Comparison of ENCODE assay signal across 15 mouse cellular contexts in the genomic region with DNA sequence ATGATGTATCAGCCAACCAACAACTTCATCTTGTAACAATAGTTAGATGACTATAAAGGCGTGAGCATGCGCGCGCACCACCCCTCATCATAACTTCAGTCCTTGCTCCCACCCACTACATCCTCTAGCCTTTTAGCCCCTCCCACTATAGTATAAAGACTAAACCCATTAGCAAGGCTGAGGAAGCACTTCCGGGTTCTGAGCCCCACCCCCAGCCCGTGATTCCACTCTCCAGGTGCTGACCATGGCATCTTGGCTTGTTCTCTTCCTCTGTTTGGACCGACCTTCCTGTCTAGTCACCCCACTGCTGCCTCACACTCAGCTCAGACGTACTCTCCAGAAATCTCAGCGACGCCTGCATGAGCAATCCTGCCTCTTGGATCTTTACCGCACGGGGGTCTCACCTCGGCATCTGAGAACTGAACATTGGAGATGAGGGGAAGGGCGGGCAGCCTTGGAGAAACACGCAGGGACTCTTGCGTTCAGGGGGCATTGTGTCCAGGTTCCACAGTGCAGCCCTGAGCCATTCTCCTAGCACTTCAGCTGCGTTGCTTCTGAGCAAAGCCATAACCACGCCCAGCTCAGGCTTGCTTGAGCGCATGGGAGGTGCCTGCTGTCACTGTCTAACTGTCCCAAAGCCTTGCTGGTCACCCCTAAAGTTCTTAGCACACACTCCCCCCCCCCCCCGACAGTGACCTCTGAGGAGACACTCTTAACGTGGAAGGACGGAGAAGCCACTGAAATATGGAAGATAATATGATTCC.
DNase-seq lines count a peak whose midpoint lies in the region; ATAC-seq and TF ChIP-seq lines count a peak whose summit lies in the region.
"Had no signal": no experiment of that assay in that cellular context is flagged by ENCODE, and none has a peak within 500 bp of the region (broad histone marks: within the 10 kb centered on the region; RNA-seq: fewer than 3 reads in every experiment).

No protein-coding gene starts in this region.

- no peaks in the 10 kb centered on the region for H3K36me3 ChIP-seq in heart, adult 2 months (ENCODE audit: control insufficient read depth, insufficient read depth, low read length)
- H3K36me3 ChIP-seq in kidney, postnatal 0 days (ENCODE audit: insufficient read depth, low read length), result no peaks in the 10 kb centered on the region
- no peaks in the 10 kb centered on the region for H3K36me3 ChIP-seq in ES-Bruce4 (ENCODE audit: control insufficient read depth, insufficient read depth, low read length, poor library complexity, severe bottlenecking)
- H3K36me3 ChIP-seq in limb, embryonic 13.5 days, result no peaks in the 10 kb centered on the region
- H3K36me3 ChIP-seq: limb, embryonic 12.5 days had no signal

- peak; percentile 77 for DNase-seq in heart, adult 11 months
- no peak for DNase-seq in heart, adult 2 months
- no peak for DNase-seq in kidney, postnatal 0 days (ENCODE audit: low spot score)
- DNase-seq in kidney, adult 11 months, result no peak
- DNase-seq in gastrocnemius, postnatal 10 days, result no peak
- DNase-seq: adrenal gland, adult 8-10 months; layer of hippocampus, adult 9-11 months; right cerebral cortex, postnatal 25 days; thymus, adult 18-20 months had no signal

- H3K4me3 ChIP-seq in heart, adult 2 months, result no peak overlapping the region
- H3K4me3 ChIP-seq in kidney, postnatal 0 days (replicated peaks; ENCODE audit: low read depth, low read length), result no peak overlapping the region
- H3K4me3 ChIP-seq in ES-Bruce4 (ENCODE audit: low read depth, low read length), result peak overlapping the region; percentile 11; the same call in 1 of the 2 replicates
- H3K4me3 ChIP-seq in limb, embryonic 13.5 days, result no peak overlapping the region
- H3K4me3 ChIP-seq: limb, embryonic 12.5 days had no signal

- H3K9me3 ChIP-seq in kidney, postnatal 0 days (replicated peaks; ENCODE audit: low read length), result no peaks in the 10 kb centered on the region
- no peaks in the 10 kb centered on the region for H3K9me3 ChIP-seq in ES-Bruce4 (replicated peaks; ENCODE audit: control insufficient read depth, insufficient read depth, low read length, poor library complexity, severe bottlenecking)
- no peaks in the 10 kb centered on the region for H3K9me3 ChIP-seq in limb, embryonic 13.5 days
- H3K9me3 ChIP-seq: limb, embryonic 12.5 days had no signal

- peak overlapping the region; percentile 10; the same call in 1 of the 2 replicates for H3K4me2 ChIP-seq in kidney, postnatal 0 days (ENCODE audit: low read length)
- H3K4me2 ChIP-seq in limb, embryonic 13.5 days (replicated peaks), result peak overlapping the region; percentile 27; the same call in 1 of the 2 replicates
- H3K4me2 ChIP-seq: limb, embryonic 12.5 days; midbrain, embryonic 11.5 days had no signal

- no peak overlapping the region for H3K9ac ChIP-seq in heart, adult 2 months (ENCODE audit: low read depth, low read length)
- no peak overlapping the region for H3K9ac ChIP-seq in kidney, postnatal 0 days (ENCODE audit: low read depth, low read length)
- no peak overlapping the region for H3K9ac ChIP-seq in ES-Bruce4 (ENCODE audit: low read depth, poor library complexity, severe bottlenecking)
- no peak overlapping the region for H3K9ac ChIP-seq in limb, embryonic 13.5 days
- H3K9ac ChIP-seq: limb, embryonic 12.5 days had no signal

- H3K27ac ChIP-seq in heart, adult 2 months, result no peak overlapping the region
- no peak overlapping the region for H3K27ac ChIP-seq in kidney, postnatal 0 days
- H3K27ac ChIP-seq in ES-Bruce4 (ENCODE audit: insufficient read depth, low read length), result no peak overlapping the region
- H3K27ac ChIP-seq in limb, embryonic 13.5 days, result no peak overlapping the region
- H3K27ac ChIP-seq: limb, embryonic 12.5 days had no signal

- TF ChIP-seq EP300 in heart, adult 2 months (IDR thresholded peaks at IDR 0.05; ENCODE audit: insufficient read depth, low read depth, low read length), result no peak
- no peak for TF ChIP-seq EP300 in ES-Bruce4 (IDR thresholded peaks at IDR 0.05; ENCODE audit: insufficient read depth, low read depth, low read length)

- intact Hi-C loops in heart, adult 2 months (cut with DNase I), result no loop called here

- ATAC-seq in kidney, postnatal 0 days (replicated peaks; ENCODE audit: low FRiP score, low read depth), result no peak
- no peak for ATAC-seq in limb, embryonic 13.5 days (ENCODE audit: low FRiP score, low read depth)
- ATAC-seq in megakaryocyte-erythroid progenitor cell, adult 5-6 weeks (replicated peaks; ENCODE audit: low FRiP score, low TSS enrichment, poor library complexity, severe bottlenecking), result no peak
- ATAC-seq: inflammation-experienced regulatory T-cells, adult 6 months had no signal

- WGBS in heart, adult 2 months, result 69% methylated on average over 22 of the region's 22 CpGs
- WGBS in kidney, postnatal 0 days, result 71% methylated on average over 22 of the region's 22 CpGs
- 75% methylated on average over 22 of the region's 22 CpGs for WGBS in limb, embryonic 13.5 days

- no peak for TF ChIP-seq POLR2A in heart, adult 2 months (IDR thresholded peaks at IDR 0.05; ENCODE audit: insufficient read depth, low read depth, low read length)
- no peak for TF ChIP-seq POLR2A in ES-Bruce4 (IDR thresholded peaks at IDR 0.05; ENCODE audit: insufficient read depth, low read length)

- no peaks in the 10 kb centered on the region for H3K27me3 ChIP-seq in heart, adult 2 months (ENCODE audit: control insufficient read depth, insufficient read depth, low read length)
- H3K27me3 ChIP-seq in kidney, postnatal 0 days (ENCODE audit: insufficient read depth, low read length), result no peaks in the 10 kb centered on the region
- no peaks in the 10 kb centered on the region for H3K27me3 ChIP-seq in ES-Bruce4 (ENCODE audit: control insufficient read depth, insufficient read depth, low read length, poor library complexity, severe bottlenecking)
- H3K27me3 ChIP-seq in limb, embryonic 13.5 days, result no peaks in the 10 kb centered on the region

- TF ChIP-seq CTCF in heart, adult 2 months (IDR thresholded peaks at IDR 0.05), result no peak
- no peak for TF ChIP-seq CTCF in kidney, postnatal 0 days (IDR thresholded peaks at IDR 0.05; ENCODE audit: low read depth)
- TF ChIP-seq CTCF in ES-Bruce4 (IDR thresholded peaks at IDR 0.05; ENCODE audit: low read depth, low read length), result no peak

- H3K4me1 ChIP-seq in heart, adult 2 months (ENCODE audit: control insufficient read depth, insufficient read depth, low read length), result no peaks in the 10 kb centered on the region
- no peaks in the 10 kb centered on the region for H3K4me1 ChIP-seq in kidney, postnatal 0 days (replicated peaks; ENCODE audit: insufficient read depth, low read length)
- H3K4me1 ChIP-seq in ES-Bruce4 (ENCODE audit: control insufficient read depth, insufficient read depth, low read length), result no peaks in the 10 kb centered on the region
- no peaks in the 10 kb centered on the region for H3K4me1 ChIP-seq in limb, embryonic 13.5 days
- H3K4me1 ChIP-seq: limb, embryonic 12.5 days had no signal

- no peaks in the 10 kb centered on the region for H3K79me2 ChIP-seq in heart, adult 2 months (replicated peaks; ENCODE audit: control insufficient read depth, insufficient read depth, low read length)
